Mouse (Mus musculus) ovary, adult 18-20 months (tissue): ENCODE results near the gene Ston2.
"Not testable (repeated sequence)": the region's sequence is repeated elsewhere in the genome, so short reads cannot be mapped to it uniquely, and the experiment has no call there.

Experiments used
- DNase-seq: peaks from one replicate; pipeline ENCODE4 v3.0.0; 2022; ENCODE audit warnings: low spot score, mixed read lengths

Gene Ston2

DNA sequence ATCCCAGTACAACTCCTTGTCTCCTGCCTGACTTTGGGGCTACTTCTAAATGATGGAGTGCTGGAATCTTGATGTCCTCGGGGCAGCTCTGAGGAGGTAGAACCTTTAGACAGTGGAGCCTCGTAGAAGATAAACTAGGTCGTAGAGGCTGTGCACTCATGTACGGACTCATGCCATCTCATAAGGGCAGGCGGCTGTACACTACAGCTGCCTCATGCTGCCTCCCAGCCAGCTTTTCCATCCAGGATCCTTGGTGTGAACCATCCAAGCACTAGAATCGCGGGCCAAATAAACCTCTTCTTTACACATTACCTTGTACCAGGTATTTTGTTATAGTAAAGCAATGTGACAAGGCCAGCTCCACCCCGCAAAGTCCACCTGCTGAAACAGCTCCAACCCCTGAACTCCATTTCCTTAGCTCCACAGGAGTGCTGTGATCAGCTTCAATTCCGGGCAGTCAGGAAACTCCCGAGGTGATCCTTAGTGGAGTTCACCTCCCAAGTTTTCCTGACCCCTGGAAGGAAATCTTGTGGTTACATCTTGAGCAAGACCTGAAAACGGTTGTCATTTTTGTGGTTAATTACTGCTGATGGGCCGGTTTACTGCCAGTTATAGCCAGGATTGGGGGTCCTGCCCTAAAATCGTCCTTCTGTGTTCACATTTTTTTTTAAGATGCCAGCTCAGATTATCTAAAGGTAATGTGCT is 36.1 kb downstream of the Ston2 start:
- no peak for DNase-seq

DNA sequence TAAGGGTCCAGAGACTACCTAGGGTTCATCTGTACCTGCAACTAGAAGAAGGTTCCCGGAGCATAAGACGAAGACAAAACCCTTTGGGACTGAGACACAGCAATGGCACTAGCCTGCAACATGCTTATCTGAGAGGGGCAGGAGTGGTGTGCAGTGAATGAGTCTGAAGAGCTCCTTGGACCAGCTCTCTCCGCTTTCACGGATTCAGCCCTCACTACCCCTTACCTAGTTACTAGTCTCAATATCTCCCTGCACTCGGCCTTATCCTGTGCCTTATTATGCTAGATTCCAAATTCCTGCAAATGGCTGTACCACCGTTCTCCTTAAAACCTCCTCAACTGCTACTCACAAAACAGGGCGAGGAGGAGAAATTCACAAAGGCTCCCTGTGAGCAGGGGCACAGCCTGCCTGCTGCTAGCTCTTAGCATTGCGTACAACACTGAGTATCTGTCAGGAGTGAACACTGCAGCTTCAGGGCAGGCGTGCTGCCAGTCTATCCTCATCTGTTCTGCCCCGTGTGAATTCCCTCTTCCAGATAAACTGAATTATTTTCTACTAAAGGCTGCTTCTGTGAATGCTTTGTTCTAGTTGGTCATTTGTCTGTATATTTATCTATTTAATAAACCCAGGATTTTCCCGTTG is 38.5 kb downstream of the Ston2 start:
- DNase-seq, result no peak

DNA sequence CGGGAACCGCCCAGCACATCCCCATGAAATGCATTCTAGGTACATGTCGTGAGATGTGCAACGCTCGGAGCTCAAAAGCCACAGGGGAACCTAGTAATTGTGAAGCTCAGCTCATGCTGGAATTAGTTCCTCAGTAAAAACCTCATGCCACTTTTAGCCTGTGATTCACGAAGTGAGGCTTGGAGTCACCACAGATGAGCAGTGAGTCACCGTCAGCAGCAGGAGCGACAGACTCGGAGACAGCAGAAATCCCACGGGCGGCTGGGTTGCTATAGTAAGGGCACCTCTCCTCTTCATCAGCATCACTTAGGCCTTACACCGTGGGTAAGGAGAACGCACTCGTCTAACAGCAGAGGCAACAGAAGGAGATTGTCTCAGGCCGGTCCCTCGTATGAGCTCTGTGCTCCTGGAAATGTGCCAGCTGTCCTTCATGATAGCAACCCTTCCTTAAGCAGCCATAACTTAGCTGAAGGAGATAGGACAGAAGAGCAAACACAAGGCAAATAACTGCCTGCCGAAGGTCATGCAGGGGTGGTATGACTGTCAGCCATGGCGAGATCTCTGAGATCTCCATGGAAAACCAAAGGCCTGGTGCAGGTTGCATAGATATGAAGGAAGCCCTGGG is 39.8 kb downstream of the Ston2 start:
- DNase-seq, result peak; percentile 20

DNA sequence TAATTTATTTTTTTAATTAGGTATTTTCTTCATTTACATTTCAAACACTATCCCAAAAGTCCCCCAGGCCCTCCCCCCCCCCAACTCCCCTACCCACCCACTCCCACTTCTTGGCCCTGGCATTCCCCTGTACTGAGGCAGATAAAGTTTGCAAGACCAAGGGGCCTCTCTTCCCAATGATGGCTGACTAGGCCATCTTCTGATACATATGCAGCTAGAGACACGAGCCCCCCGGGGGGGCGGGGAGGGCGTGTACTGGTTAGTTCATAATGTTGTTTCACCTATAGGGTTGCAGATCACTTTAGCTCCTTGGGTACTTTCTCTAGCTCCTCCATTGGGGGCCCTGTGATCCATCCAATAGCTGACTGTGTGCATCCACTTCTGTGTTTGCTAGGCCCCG is 41.3 kb downstream of the Ston2 start:
- DNase-seq, result not testable (repeated sequence)

DNA sequence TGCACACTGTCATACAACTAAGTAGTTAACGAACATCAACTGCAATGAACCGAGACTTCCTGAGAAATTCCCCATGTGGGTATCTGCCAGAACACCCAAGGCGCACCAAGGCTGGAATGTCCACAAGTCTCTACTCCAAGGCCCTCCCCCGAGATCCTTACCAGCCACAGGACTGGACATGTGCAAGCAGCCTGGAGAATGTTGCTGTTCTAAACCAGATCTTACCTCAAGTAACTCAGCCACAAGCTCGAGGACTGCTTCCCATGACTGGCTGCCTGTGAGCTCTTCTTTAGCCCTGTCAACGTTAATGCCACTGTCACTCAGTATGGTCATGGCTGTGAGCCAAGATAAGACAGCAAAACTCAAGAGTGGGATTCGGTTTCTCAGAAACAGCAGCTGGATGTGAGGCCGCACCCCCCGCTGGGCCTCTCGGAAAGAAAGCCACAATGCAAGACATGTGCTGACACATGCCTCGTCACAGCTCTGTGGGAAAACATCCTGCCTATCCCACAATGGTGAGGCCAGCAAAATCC is 42.4 kb downstream of the Ston2 start:
- peak; percentile 37 for DNase-seq

DNA sequence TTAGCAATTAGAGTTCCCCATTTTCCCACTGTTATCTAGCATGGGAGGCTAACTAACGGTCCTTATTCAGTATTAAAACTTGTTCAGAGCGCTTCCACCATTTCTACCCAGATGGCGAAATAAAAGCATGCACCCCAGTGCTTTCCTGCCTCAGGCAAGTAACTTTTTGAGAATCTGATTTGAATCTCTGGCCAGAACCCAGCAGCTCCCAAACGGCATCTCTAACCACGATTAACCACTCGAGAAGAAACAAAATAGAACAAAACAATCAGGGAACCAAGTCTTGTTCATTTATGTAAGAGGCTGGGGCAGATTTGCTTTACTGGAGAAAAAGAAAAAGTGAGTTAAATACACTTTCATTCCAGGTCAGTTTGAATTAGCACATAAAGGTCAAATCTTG is 44.1 kb downstream of the Ston2 start:
- DNase-seq, result no peak

DNA sequence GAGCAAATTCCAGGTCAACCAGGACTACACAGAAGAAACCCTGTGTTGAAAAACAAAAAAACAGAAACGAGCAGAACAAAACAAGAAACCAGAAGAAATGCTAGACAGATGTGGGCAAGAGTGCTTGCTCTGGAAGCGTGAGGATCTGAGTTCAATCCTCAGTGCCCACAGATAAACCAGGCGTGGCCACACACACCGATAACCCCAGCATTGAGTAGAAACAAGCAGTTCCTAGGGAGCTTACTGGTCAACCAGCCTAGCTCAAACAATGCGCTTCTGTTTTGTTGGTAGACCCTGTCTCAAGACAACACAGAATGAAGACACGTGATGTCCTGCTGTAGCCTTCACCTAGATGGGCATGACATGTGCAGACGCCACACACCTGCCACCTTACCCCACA is 45.3 kb downstream of the Ston2 start:
- DNase-seq, result no peak

DNA sequence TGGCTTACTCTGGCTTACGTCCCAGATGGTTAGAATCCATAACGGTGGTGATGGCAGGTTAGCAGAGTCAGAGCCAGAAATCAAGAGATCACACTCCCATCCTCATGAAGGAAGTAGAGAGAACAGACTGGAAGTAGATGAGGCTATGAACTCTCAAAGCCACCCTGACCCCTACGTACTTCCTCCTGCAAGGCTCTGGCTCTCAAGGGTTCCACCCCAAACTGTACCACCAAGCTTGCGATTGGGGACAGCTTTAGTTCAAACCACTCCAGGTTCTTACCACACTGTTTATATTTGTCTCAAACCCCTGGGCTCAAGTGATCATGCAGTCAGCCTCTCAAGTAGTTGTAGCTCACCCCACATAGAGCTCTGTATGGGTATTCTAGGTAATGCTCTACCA is 49.8 kb downstream of the Ston2 start:
- DNase-seq, result no peak

DNA sequence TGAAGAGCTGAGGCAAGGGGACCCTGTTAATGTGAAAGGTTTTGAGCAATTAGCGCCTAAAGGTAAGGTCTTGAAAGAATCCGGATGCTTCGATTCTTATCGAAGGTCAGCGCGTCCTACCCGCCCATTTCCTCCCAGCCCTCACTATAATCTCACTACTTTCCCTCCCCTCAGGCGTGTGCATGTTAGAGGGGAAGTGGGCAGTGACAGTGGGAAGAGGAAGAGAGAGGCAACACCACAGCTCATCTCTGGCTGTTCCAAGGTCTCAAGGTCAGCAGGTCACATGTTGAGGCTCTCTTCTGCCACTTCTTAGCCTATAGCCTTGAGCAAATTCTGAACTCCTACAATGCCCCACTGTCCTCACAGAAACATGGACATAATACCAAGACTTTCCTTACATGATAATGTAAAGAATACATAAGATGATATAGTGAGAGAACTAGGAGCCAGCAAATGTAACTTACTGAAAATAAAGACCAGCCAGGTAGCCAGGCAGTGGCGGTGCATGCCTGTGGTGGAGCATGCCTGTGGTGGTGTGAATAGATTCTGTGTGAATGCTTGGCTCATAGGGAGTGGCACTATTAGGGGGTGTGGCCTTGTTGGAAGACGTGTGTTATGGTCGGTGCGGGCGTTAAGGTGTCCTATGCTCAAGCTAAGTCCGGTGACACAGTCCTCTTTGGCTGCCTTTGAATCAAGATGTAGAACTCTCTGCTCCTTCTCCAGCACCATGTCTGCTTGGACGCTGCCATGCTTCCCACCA is 51.8 kb downstream of the Ston2 start:
- no peak for DNase-seq

DNA sequence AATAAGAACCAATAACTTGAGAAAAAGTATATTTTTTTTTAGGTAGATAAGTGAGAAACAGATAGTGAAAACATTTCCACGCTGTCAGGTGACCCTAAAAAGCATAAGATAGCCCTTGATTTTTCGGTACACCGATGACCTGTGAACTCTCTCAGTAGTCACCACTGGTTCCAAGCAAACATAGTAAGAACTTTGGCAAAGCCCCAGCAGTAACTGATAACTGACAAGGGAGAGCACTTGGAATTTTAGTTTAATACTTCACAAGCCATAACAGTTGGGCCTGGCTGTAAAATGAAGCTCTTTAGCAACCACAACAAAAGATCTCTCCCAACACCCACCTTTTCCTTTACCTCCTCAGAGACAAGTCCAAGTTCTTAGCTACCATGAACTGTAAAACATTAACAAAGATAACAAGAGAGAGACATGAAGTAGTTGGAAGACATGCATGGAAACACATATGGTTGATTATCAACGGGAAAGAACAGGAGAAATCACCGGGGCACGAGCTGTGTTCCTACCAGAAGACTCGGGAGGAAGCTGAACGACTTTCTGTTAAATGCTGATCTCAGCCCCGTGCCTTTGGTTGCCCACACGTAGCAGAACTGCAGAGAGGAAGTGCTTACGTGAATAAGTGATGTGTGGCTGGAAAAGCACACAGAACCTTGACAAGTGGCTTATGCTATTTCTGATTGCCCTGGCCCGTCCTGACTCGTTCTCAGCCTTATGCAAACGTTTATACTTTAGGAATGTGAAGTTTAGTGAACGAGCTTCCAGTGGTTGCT is 53.8 kb downstream of the Ston2 start:
- DNase-seq, result no peak

DNA sequence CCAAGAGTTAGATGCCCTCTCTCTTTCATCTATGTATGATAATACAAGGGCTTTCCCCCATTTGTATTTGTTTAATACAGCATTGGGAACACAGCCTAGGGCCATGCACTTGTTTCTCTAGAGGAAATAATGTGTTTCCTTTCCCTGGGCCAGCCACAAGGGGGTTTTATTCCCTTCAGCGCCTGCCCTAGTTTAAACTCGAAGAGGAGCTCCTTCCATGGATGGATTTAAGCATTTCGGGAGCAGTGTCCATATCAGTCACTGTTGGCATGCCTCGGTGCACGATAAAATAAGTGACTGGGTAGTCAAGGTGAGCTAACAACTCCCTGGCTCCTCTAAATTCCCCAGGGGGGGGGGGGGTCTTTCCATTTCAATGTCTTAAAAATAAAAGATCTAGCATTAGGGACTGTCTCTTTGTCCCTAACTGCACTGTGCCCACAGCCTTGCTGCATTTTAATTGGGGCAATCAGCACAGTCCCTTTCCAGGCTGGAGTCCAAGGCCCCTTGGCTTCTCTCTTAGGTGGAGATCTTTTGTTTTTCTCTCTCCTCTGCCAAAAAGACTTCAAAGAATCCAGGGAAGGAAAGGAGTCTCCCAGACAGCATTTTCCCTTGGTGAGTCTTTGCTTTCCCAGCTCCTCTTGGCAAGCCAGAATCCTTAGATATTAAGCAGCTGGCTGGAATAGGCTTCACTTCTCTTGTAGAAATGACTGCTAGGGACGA is 55.3 kb downstream of the Ston2 start:
- no peak for DNase-seq

DNA sequence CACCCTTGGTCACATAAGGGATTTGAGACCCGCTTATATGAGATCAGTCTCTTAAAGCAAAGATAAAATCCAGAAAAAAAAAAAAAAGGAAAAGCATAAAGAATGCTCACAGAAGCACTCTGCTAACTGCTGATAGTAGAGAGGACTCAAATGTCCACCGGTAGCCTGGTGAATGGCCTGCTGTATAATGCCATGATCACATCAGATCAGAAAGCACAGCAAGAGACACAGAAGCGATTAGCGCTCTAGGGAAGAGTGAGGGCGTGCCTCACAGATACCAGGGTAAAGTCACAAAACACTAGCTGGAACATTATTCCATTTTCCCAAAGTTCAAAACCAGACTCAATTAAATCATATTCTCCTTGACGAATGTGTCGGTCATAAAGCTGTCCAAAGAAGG is 62.0 kb downstream of the Ston2 start:
- DNase-seq, result no peak

DNA sequence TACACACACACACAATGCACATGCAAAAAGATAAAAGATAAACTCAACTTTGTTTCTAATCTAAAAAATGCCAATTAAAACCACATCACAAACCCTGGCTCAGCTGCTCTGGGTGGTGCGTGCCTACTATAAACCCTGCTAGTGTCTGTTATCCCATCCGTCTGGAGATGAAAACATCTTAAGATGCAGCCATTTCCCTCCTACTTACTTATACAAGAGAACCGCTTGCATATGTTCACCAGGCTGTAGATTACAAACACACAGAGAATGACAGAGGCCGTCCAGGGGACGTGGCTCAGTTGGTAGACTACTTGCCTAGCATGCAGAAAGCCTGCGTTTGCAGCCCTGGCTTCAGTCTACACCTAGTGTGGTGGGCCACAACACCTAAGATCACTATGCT is 64.3 kb downstream of the Ston2 start:
- no peak for DNase-seq

DNA sequence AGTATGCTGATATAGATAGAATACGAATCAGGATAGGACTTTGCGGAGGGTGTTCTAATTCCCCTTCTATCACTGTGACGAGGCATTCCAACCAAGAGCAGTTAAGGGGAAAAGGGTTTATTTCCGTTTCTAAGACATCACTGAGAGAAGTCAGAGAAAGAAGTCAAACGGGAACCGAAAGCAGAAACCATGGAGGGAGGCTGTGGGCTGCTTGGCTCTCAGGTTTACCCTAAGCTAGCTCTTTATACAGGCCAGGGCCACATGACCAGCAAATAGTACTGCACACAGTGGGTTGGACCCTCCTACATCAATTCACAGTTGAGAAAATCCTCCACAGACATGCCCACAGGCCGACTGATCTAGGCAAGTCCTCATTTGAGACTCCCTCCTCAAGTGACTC is 69.1 kb downstream of the Ston2 start:
- no peak for DNase-seq

DNA sequence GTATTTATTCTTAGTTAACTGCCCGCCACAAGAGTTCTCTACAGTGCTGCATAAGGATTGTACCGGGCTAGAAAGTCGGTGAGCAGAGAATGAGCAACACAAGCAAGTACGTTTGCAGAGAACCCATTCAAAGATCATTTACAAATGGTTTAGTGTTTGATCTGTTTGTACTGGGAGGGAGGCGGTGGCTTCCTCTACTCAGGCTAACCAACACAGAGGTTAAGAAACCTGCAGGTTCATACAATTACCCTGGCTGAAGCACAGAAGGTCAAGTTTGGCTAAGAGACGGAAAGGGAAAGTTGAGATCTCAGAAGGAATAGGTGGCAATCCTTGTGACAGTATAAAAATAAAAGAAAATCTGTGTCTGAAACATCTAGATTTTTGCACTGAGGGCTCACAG is 72.5 kb downstream of the Ston2 start:
- DNase-seq, result no peak

DNA sequence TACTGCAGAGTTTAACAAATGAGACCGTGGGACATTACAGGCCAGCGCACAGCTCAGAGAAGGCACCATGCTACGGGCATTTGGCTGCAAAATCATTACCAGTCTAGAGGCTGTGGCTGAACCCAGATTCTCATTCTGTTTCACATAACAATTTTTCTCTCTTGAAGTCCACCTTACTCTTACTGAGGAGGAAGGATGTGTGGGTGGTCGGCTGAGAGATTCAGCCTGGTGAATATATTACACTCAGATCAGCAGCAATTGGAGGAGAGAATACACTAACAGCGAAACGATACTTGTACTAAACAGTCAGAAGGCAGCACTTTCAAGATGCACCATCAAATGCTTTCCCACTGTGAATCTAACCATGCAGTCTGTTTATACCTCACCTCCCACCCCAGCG is 74.8 kb downstream of the Ston2 start:
- DNase-seq, result no peak

DNA sequence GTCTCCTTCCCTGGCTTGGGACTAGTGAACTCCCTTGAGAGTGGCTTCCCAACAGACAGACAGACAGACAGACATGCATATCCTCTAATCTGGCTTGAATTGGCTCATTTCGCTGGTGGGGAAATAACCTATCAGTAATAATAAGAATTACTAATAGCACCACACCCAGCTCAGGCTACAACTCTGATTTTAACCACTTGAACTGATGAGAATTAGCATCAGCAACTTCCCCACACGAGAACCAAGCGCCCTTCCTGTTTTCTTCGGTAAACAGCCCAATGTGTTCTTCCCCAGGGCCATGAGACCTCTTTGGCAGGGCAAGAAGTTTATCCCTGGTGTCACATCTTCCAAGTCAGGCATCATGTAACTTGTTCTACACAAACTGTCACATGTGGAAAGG is 76.5 kb downstream of the Ston2 start:
- DNase-seq, result no peak

DNA sequence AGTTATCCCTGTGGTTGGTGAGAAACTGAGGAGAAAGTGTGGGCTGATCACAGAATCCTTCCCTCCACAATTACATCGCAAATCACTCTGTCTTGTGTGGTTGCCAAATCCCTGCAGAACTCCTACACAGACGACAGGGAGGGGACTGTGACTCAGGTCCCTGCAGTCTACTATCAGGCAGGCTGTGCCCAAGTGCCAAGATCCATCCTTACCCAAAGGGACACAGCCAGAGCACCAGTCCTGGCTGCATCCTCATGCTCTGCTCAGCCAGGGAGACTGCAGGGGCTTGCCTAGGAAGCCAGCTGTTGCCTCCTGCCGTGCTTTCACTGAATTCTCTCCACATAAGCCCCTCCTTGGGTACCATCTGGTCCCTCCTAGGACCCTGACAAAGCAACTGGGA is 77.3 kb downstream of the Ston2 start:
- DNase-seq, result no peak

DNA sequence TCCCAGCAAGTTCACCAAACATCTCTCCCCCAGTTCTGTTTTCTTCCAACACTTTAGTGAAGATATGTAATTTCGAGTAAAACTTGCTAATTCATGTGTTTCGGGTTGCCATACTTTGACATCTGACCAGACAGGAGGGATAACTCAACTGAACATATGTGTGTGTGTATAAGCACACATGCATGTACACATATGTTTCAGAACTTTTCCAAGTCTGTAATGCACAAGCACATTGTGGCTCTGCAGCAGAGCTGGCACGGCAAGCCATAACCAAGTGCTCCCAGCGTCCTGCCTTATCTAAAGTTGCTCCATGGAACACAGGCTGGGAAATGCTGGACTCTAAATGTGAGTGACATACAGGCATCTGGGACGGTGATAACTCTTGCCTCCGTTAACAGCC is 78.6 kb downstream of the Ston2 start:
- DNase-seq, result no peak

DNA sequence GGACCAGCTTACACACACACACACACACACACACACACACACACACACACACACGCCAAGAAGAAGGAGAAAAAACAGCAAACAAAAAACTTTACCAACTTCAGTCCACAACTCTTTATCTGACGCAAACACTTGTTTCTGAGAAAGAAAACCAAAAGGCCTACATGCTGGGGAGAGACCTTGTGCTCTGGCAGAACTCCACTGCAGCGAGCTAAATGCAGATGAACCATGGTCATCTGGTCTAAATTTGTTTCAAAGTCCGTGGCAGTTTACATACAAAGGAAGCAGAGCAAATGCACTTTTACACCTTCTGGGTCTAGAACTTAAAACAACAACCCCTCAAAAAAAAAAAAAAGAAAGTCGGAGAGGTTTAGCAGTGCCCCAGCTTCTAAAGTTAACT is 79.0 kb downstream of the Ston2 start:
- no peak for DNase-seq

DNA sequence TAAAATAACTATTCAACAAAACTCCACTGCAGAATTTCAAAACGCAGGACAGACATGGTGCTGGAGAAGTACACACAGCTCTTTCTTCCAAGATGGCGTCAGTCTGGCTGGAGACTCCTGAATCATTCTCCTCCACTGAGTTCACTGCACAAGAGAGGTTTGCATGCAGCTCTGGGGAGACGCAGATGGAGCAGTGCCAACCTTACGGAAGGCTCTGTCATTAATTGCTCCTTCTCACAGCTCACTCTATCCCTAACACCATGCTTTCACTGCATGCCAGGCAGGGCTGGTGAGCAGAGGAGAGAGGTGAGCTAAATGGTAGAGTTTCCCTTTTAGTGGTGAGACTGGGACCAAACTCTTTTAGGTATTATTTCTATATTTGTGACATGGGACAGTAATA is 80.4 kb downstream of the Ston2 start:
- no peak for DNase-seq
